Mouse (Mus musculus) T-helper 17 cell (primary cell): ENCODE data around the gene Mast1.

Source experiments
- in situ Hi-C, 2 experiments: fragments of 300-600 bp; cut with MboI, MseI; formaldehyde crosslinking; loops; 1 replicate in 1 of 2; 2 replicates in 1 of 2; pipeline ENCODE4 v1.15.1; 2025; ENCODE audit warnings: high pct_unique_total_duplicates in 2 of 2

Gene Mast1

DNA sequence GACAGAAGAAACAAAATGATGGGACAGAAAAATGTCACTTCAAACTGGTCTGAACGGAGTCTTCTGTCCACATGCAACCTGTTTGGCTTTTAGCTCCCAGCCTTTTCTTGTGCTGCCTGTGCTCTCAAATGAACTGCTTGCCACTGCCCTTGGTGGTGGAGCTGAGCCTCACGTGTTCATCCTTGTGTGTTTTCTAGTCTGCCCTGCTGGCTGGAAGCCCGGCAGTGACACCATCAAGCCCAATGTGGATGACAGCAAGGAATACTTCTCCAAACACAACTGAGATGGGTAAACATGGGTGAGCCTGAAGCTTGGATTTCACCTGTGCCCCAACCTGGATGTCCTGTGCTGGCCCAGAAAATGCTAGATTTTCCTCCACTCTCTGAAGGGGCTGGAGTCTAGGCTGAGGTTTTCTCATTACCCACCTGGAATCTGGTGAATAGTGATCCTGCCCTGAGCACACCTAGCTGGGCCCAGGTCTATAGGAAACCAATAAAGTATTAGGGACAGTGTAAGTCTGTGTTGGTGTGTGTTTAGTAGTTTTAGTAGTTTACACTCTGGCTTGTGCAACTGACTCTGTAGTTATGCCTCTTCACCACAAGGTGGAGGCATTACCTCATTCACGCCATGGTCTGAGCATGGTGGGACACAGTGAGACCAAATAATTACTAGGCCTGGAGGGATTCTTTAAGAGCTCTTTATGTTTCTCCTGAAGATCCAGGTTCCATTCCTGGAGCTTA, 36.8 kb upstream of the Mast1 start:
- in situ Hi-C loops: loop anchor here in 1 of 2 experiments (5.0 to 10.0 kb wide), 2 partner anchors 33 to 1731 kb away; no protein-coding TSS in a partner anchor

DNA sequence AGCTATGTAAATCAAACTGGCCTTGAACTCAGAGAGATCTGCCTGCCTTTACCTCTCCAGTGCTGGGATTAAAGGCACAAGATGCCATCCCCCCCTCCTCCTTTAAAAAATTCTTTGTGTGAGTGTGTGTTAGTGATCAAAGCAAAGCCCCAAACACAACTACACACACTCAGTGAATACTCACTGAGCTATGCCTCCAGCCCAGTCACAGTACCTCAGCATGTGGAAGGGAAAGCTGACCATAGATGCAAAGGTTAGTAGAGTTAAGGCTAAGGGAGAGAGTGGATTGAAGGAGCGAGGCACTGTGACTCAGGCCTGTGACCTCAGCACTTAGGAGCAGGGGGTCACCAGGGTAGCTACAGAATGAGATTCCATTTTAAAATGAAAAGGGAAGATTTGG, 35.9 kb upstream of the Mast1 start:
- in situ Hi-C loops: loop anchor here in 1 of 2 experiments (5.0 to 10.0 kb wide), 2 partner anchors 34 to 1732 kb away; no protein-coding TSS in a partner anchor

DNA sequence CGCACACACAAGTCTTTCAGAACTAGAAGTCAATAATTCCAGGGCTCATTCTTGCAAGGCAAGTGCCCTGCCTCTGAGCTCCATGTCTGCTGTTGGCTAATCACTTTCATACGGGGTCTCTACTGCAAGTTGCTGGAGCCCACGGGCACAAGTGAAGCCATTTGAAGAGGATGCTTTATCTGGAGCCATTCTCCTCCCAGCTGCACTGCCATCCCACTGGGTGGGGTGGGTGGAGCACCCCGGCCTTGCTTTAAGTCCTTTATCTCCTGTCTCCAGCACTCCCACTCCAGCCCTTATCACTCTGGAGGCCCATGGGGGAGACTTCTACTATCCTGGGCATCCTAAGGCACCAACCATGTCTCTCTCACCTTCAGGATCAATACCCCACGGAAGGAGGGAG, 33.8 kb upstream of the Mast1 start:
- in situ Hi-C loops: loop anchor here in 1 of 2 experiments (5.0 to 10.0 kb wide), 2 partner anchors 36 to 1734 kb away; no protein-coding TSS in a partner anchor

DNA sequence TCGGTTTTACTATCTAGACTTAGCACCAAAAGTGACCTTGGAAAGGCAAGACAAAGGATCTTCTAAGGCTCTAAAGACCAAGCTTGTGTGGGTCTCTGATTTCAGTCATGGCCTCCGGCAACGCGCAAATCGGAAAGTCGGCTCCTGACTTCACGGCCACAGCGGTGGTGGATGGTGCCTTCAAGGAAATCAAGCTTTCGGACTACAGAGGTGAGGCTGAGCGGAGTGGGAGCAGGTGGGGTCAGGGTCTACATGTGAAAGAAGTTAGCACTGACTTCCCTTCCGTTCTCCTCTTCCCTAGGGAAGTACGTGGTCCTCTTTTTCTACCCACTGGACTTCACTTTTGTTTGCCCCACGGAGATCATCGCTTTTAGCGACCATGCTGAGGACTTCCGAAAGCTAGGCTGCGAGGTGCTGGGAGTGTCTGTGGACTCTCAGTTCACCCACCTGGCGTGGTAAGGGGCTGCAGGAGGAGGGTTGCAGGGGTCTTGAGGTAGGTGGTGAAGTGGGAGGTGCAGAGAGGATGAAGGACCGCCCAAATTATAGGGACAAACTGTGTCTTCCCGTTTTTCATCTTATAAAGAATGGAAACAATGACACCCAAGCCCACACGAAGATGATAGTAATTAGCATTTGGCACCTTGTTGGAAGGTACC, 33.1 kb upstream of the Mast1 start:
- in situ Hi-C loops: loop anchor here in 1 of 2 experiments (5.0 to 10.0 kb wide), 2 partner anchors 37 to 1735 kb away; no protein-coding TSS in a partner anchor

DNA sequence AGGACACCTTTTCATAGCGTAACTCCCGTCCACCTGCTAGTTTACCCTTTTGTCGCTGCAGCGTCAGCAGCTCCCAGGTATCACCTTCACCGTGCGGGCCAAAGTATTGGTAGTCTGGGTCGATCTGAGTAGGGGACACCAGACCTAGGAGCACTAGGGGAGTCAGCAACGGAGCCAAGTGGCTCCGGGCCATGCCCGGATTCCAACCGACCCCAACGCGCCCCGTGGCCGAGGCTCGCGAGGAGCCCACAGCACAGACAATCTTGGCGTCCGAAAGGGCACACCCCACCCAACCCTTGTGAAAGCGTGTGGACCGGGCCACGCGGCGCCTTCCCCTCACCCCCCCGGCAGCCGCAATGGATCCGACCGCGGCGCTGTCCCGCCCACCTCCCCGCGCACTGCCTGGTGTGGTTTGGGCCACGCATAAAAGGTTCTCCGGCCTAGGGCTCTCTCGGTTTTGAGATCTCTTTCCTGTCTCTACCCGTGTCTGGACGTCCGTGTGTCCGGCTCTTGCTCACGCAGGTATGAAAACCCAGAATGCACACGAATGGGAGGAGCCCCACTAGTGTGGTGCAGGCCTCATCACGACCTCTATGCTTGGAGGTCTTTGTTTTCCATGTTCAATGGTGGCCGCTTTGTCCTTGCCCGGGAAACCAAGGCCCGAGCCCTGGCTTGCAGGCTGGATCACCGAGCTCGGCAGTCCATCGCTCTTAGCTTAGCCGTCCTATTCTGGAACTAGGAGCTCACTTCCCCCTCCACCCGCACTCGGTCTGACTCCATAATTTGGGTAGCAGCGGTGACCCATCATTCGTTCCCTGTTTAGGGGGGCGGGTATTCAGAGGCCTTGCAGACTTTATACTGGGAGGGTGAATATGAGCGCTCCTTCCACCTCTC, 32.3 kb upstream of the Mast1 start, which contains the start of the genes Gm49661, Prdx2 and Rnaseh2a:
TSS of gene Gm49661 (minus strand) at position 193 of the 894 bp plus-strand sequence.
TSS of gene Prdx2 (plus strand) at position 347 of the 894 bp plus-strand sequence.
TSS of gene Rnaseh2a (minus strand) at position 527 of the 894 bp plus-strand sequence.
- in situ Hi-C loops: loop anchor here in 1 of 2 experiments (5.0 to 10.0 kb wide), 2 partner anchors 38 to 1735 kb away; no protein-coding TSS in a partner anchor

DNA sequence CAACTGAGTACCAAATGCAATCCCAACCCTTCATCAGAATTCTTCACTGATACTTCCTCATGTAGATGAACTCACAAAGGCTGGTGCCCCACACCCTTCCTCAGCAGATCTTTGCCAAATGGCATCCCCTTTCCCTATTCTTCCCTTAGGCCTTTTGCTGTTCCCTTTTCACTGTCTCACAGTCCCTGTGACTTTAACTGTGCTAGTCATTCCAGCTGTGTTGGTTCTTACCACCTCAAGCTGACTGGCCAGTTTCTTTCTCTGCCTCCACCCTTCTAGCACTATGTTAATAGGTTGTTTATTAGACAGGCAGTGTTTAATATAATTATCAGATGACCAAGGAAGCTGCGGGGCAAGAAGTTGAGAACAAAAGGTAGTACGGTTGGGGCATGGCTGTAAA, 31.5 kb upstream of the Mast1 start:
- in situ Hi-C loops: no loop called here

DNA sequence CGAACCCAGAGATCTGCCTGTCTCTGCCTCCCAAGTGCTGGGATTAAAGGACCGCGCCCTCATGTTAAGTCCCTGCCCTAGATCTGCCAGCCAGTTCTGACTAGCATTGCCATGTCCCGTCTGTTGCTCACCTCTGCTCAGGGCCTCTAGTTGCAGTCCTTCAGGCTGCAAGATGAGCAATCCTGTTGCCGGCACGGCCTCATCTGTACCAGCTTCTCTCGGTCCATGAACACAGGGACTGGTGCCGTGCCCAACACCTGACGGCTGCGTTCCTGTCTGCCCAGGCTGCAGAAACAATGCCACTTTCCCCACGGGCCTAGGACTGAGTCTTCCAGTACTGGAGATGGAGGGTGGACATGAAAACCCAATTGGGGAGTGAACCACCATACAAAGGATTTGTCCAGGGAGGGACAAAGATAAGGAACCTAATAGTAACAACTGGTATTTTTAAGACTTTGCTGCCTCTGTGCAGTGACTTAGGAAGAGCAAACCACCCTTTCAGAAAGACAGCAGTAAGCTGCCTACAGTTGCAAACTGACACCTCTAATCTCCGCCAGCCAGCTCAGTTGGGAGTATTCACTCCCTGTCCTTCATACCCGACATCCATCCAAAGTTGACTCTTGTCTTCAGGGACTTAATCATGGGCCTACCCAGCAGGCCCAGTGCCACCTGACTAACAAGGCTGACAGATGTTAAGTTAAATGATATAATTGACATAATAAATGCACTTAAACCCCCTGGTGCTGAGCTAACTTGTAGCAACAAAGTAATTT, 30.6 kb upstream of the Mast1 start:
- in situ Hi-C loops: no loop called here

DNA sequence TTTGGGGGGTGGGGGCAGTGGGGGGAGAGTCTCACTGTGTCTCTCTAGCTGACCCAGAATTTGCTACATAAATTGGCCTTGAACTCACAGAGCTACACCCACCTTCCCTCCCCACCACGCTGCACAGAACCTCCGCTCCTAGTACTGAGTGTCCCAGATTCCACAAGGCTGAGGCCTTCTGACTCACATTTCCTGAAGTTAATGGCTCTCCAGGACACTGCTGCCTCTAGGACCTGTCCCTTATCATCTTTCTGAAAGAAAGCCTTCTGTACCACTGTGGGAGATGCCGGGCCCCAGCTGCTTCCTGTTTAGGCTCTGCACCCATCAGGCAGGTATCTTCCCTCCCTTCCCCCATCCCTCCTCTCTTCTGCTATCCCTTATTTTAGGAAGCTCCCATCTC, 29.4 kb upstream of the Mast1 start:
- in situ Hi-C loops: no loop called here

DNA sequence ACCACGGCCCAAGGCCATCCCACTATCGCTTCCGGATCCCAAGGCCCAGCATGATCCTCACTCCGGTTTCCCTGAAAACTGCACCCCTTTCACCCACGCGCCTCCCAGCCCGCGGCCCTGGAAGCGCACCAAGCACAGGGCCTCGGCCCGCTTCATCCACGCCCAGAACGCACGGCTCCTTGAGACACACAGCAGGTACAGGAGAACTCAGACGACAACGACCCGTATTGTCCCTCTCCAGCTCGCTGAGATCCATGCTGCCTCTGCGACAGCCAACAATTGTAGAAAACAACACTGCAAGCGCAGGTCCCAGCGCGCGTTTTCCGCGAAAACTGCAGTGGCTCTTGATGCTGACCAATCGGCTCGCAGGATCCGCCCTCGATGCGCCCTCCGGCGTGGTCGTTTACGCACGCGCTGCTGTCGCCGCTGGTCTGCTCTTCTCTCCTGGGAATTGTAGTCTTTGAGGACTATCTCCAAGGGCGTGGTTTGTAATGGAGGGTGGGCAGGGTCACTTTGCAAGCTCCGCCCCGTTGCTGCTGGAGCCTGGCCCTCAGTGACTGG, 28.7 kb upstream of the Mast1 start:
- in situ Hi-C loops: no loop called here

DNA sequence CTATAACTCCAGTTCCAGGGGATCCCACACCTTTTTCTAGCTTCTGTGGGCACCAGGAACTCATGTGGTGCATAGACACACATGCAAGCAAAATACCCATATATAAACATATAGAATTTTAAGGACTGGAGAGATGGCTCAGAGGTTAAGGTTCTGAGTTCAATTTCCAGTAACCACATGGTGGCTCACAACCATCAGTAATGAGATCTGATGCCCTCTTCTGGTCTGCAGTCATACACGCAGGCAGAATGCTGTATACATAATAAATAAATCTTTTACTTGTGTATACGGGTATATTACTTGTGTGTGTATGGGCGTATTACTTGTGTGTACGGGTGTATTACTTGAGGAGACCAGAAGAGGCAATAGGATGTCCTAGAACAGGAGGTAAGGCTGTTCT, 26.8 kb upstream of the Mast1 start:
- in situ Hi-C loops: no loop called here

DNA sequence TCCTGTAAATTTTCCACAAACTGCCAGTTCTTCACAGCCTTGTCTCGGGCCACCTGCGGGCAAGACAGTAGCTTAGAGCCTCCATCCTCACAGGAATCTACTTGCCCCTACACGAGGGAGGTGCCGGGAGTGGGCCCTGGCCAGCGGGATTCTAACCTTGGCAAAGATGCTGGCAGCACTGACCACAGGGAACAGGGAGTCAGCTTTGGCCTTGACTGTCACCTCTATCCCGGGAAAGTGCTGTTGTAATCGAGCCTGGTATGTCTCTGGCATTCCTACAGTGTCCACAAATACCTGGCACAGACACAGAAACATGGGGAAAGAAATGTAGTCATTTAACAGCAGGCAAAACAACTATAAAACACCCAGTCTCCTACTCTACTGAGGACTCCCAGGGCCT, 22.7 kb upstream of the Mast1 start:
- in situ Hi-C loops: loop anchor here in 1 of 2 experiments (5.0 to 10.0 kb wide), 2 partner anchors 32 to 1355 kb away; partner anchors contain the start of genes Dnajb1, Hook2 and Tecr

DNA sequence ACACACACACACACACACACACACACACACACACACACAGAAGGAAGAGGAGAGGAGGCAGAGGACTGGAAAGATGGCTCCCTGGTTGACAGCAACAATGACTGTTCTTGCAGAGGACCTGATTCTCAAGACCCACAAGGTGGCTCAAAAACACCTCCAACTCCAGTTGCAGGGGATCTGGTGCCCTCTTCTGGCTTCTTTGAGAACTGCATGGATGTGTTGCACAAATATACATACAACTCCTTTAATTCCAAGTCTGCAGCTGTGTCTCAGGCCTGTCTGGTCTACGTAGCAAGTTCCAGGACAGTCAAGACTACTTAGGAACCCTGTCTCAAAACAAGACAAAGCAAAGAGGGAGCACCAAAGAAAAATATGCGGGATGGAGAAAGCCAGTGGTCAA, 19.6 kb upstream of the Mast1 start:
- in situ Hi-C loops: loop anchor here in 1 of 2 experiments (5.0 to 10.0 kb wide), 2 partner anchors 36 to 1352 kb away; partner anchors contain the start of genes Dnajb1, Hook2 and Tecr

DNA sequence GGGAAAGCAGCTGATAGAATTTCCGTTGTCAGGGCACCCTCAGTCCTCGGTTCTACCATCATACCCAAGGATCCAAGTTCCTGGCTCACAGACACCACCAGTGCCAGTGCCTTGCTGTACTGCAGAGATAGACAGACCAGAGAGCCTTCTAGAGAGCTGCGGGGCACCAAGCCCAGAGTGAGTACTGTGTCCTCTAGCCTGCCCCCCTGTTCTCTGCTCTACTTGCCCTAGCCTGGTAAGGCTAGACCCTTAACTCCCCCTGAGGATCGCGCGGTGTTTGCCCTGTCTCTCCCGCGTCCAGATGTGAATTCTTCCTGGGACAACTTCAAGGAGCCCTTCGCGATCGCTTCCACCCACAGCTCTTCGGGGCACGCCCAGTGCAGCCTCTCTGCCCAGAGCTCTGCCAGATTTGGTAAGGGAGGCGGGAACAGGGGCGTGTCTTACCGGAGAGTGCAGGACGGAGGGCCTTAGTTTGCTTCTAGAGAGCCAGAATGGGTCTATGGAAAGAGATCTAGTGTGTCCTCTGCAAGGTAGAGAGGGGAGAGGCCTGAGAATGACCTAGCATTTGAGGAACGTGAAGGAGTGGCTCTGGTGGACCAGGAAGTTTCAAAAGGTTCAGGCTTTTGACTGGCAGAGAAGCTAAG, 15.6 kb upstream of the Mast1 start:
- in situ Hi-C loops: loop anchor here in 1 of 2 experiments (10.0 kb wide), 1 partner anchor 1348 kb away; the partner anchor contains the start of genes Dnajb1 and Tecr

DNA sequence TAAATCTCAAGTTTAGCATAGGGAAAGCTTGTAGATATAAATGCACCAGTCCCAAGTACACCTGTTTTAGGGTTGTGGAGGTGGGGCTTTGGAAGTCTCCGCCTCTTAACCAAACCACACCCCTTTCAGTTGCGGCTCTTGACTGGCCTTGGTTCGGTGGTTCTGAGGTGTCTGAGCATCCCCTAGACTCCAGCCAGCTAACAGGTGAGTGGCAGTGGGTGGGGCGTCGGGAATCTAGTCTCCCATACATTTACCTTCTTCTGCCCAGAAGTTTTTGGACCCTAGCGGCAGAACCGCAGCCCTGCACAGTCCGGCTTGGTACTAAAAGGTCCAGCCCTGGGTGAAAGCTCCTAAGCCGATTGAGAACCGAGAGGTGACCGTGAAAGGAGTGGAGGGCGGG, 12.6 kb upstream of the Mast1 start:
- in situ Hi-C loops: loop anchor here in 1 of 2 experiments (10.0 kb wide), 1 partner anchor 1345 kb away; the partner anchor contains the start of genes Dnajb1 and Tecr

DNA sequence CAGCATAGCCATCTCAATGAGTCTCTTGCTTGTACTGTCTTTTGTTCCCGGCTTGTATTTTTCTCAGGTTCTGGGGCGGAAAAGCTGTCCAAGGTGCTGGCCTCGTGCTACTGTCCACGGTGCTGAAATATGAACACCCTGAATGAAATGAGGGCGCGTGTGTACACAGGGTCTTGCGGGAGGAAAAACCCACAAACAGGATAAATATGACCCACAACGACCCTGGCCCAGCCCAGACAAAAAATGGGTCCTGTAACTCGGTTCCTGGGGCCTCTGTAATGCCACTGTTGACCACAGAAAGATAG, 10.0 kb upstream of the Mast1 start:
- in situ Hi-C loops: no loop called here

DNA sequence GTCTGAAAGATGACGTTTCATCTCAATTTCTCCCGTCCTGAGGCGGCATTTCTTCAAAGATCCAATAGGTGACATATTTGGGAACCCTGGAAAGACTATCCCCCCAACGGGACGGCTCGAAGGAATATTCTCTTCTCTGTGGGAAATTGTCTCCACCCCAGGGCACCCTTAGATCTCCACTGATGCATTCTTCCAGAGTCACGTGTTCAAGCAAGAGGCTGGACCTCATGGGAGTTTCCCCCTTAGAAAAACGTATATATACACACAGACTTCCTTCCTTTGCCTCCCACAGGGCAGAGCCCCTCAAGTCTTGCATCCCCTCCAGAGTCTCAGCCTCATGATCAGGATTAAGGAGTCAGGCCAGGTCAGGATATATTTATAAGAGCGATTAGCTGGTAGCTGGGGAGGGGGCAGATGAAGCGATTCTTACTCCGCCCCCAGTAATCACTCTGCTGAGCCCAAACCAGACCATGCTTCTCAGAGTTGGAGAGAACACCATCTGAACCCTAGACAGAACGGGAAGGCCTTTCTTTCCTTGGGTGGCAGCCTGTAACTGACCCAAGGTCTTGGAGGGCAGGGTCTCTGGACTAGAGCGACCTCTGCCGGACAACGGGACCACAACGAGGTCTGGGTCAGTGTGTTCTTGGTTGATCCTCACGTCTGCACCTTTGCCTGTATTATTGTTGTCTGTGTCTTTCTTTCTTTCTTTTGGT, 9.5 kb upstream of the Mast1 start, which contains the start of gene Rtbdn:
TSS of gene Rtbdn (plus strand) at position 464 of the 713 bp plus-strand sequence.
- in situ Hi-C loops: no loop called here

DNA sequence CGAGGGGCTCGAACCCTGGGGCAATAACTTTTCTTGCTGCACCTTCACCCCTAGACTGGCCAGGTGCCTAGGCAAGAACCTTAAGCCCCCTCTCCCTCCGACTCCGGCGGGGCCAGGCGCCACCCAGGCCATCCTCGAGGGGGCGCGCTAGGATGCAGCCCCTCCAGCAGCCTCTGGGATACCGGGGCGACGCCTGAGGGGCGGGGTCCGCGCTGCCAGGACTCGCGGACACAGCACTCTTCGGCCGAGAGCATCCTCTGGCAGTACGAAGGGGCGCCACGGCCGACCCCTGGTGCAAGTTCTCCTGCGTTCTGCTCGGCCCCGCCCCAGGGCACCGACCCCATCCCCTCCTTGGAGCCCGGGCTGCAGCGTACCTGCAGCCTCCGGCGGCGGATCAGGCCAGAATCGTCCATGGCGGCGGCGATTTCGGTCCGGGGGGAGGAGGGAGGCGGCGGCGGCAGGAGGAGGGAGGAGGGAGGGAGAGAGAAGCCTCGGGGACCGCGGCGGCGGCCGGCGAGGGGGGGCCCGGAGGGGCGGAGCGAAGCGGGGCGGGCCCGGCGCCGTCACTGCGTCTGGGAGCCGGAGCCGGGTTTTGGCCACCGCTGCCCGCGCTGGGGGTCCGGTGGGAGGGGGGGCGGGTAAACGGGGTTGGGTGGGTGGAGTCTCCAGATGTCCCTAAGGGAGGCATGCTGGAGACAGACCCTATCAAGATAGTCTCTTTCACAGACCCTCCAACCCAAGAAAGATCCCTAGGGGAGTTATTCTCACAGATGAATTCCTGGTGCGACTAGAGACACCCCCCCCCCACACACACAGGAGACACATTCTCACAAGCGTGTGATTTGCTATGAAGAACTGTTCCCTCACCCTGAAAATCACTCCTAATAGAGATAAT, 8.7 kb upstream of the Mast1 start:
- in situ Hi-C loops: no loop called here

DNA sequence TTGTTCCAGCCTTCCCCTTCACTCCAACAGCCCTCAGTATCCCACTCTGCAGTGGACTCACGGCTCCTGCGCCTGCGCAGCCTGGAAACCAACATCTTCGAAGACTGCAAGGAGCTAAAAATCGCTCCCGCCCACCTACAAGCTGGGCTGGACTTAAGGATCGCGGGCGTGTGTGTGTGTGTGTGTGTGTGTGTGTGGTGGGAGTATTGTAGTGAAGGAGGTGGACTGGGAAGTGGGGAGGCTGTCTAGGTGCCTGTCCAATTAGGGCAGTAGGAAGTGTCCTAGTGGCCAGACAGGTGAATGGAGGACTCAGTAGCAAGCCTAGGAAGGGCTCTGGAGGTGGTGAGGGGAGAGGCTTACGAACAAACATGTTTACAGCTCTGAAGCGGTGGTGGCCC, 8.1 kb upstream of the Mast1 start:
- in situ Hi-C loops: no loop called here
